Mouse (Mus musculus) kidney, postnatal 25 days (tissue): Measurements from ENCODE around the gene Tanc1.

Source experiments
- DNase-seq, 2 experiments: peaks; one replicate each; pipeline ENCODE4 v3.0.0; 2021; ENCODE audit warnings: mixed read lengths in 2 of 2

Gene Tanc1

DNA sequence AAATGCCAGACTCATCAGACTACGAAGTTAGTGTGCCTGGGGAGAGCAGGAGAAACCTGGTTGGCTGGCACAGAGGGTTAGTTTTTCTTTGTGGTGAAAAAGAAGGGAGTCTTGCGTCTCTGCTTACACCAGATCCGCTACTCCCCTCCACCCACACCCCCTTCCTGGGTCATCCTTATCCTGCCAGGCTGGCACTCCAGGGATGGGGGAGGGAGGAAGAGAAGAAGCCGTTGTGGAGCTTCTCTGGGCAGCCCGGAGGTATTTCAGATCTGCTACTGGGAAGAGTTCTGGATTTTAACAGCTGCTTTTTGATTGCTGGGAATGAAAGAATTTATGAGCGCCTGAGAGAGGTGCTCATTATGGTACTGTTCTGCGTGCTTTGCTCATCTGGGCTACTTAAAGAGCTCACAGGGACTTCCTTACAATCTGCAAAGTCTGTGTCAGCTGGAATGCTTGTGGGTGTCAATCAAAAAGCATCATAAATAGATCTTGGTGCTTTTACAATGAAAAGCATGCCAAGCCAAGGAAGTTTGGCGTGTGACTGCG, 1.7 kb downstream of the Tanc1 start:
- peak; percentile 39 to 59 for DNase-seq

DNA sequence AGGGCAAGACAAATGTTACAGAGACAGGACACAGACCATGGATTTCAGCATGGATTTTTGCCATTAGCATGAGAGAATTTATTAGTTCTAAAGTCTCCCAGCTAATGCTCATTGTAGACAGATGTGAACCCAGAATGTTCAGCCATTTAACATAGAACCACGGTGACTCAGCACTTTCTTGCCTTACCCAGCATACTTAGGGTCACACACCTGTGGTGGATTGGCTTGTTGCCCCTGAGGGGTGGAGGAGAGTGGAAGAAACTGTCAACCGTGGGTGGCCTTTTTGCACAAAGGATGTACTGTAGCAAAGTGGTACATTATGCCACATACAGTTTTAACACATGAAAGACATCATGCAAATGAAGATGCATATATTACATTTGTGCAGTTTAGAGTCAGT, 5.0 kb downstream of the Tanc1 start:
- no peak for DNase-seq

GRCm38 (mm10) chr2:59618996-59619395, 7.2 kb downstream of the Tanc1 start:
- no peak for DNase-seq

DNA sequence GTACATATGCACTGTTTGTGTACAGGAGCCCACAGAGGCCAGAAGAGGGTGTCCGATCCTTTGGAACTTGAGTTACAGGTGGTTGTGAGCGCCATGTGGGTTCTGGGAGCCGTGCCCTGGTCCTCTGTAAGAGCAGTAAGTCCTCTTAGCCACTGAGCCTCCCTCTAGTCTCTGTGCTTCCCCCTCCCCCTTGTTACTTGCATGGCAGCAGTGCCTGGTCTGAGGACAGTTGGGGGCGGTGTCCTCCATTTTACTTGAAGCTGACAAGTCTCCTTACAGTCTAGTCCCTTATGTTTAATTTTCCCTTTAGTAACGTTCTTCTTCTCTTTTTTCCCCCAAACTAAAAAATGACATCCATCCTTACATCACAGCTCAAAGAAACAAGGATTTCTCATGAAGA, 8.8 kb downstream of the Tanc1 start:
- DNase-seq = no peak

- DNase-seq = no peak
Measured at GRCm38 (mm10) chr2:59622514-59623139, 10.8 kb downstream of the Tanc1 start.

DNA sequence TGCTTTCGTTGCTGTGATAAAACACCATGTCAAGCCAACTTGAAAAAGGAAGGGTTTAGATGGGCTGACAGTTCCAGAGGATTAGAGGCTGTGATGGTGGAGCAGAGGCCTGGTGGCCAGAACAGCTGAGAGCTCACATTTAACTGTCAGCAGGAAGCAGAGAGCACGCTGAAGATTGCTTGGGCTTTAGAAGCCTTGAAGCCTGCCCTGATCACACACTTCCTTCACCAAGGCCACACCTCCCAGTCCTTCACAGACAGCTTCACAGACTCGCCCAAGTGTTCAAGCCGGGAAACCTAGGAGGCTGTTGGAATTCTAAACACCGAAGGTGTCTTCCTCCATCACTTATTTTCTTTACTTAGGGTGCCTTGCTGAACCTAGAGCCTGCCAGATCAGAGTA, 12.0 kb downstream of the Tanc1 start:
- no peak for DNase-seq

DNA sequence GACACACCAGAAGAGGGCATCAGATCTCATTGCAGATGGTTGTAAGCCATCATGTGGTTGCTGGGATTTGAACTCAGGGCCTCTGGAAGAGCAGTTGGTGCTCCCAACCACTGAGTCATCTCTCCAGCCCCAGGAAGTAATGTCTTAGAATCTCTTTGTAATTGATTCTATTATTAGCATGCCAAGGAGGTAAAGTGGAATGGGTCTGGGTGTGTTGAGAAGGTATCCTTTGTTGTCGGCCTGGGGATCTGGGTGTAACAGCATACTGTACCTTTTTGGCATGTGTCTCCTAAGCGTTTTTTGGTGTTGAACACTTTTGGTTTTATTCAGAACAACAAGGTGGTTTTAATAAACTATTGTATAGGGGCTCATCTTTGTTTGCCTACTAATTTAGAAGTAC, 13.6 kb downstream of the Tanc1 start:
- DNase-seq = no peak

DNA sequence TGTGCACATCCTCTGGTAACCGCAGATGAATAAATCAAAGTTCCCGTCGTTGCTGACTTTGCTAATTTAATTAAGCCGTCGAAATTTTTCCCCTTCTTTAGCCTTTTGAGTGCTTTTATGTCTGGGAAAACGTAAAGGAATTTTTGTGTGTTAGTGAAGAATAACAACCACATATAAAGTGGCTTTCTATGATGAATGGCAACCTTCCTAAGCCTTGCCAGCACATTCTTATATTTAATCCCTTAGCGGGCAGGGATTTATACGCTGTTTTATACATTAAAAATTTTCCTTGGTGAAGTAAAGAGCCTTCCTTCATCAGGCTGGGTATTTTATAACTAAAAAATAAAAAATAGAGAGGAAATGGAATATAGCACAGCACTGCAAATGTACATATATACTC, 14.1 kb downstream of the Tanc1 start:
- no peak for DNase-seq

GRCm38 (mm10) chr2:59626422-59626821, 14.6 kb downstream of the Tanc1 start:
- no peak for DNase-seq

DNA sequence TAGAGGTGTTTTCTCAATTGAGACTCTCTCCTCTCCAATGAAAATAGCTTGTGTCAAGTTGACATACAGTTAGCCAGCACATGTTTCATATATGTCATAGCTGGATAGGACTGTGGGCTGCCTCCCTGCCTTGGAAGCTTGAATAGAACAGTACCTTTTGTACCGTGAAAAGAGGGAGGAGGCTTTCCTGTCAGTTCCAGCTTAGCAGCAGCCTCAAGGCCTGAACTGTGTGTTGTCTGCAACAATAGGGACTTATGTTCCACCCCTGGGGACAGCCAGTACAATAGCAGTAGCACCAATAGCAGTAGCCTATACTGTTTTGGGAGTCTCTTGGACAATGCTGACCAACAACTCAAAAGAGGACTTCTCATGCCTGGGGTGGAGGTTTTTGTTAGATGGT, 15.7 kb downstream of the Tanc1 start:
- no peak for DNase-seq

GRCm38 (mm10) chr2:59628057-59628901, 16.4 kb downstream of the Tanc1 start:
- peak; percentile 53 to 72 for DNase-seq

DNA sequence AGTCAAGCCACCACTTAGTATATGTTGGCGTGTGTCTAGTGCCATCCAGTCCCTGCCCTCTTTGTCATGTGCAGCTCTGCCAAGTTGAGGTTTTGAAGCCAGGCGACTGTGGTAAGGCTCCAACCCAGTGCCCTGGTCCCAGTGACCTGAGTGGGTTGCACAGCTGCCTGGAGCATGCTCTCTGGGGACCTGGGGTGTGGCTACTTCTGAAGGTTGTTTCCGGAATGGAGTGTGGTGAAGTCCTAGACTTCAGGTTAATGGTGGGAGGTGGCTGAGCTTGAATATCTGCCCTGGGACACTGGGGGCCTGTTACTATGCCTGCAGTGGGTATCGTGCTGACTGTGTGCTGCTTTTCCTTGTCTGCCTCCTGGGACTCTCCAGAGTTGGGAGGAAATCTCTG, 18.0 kb downstream of the Tanc1 start:
- peak in 1 of 2 experiments; percentile 60 for DNase-seq

GRCm38 (mm10) chr2:59631406-59631805, 19.6 kb downstream of the Tanc1 start:
- peak in 1 of 2 experiments; percentile 57 for DNase-seq

- DNase-seq = no peak
Measured at GRCm38 (mm10) chr2:59633761-59634430, 22.1 kb downstream of the Tanc1 start.

DNA sequence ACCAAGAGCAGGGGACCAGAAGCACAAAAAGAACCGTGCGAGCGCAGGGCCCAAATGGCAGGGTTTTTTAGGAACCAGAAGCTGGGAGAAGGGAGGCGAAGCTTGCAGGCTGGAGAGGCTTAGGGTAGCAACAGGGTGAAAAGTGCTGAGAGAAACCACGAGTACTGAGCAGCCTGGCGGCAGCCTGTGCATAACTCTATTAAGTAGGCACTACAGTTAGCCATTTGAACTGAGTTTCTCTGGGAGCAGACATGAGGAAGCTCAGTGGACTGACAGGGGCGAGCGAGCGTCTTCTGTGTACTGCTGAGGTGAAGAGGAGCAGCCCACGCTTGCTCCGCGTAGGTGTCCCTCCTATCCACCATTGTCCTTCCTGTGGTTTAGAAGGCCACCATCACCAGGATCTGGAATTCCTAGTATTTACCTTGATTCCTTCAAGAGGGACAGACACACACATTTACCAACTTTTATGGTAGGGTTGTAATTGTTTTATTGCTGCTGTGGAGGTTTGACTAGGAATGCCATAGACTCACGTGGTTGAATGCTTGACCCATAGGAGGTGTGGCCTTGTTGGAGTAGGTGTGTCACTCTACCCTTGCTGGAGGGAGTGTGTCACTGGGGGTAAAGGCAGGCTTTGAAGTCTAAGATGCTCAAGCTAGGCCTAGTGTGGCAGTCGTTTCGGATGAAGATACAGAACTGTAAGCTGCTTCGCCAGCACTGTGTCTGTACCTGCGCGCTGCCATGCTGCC, 25.4 kb downstream of the Tanc1 start:
- DNase-seq = no peak

DNA sequence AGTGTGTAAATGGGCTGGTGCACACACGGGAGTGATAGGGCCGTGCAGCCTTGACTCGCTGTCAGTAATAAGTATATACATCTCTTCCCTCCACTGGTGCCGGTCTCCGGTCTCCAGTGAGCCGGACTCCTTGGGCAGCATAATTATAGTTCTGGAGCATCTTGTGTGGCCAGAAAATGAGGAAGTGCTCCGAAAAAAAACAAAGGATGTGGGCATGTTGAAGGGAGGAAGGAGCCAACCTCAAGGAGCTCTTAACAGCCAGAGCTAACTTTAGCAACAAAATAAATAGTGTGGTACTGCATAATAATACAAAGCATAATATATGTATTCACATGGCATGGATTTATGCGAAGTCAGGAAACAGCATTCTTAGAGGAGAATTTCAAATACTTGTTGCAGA, 30.9 kb downstream of the Tanc1 start:
- DNase-seq = no peak

GRCm38 (mm10) chr2:59644816-59645215, 33.0 kb downstream of the Tanc1 start:
- DNase-seq = no peak

GRCm38 (mm10) chr2:59645515-59645914, 33.7 kb downstream of the Tanc1 start:
- no peak for DNase-seq

- no peak for DNase-seq
Measured at GRCm38 (mm10) chr2:59646740-59647390, 35.0 kb downstream of the Tanc1 start.

DNA sequence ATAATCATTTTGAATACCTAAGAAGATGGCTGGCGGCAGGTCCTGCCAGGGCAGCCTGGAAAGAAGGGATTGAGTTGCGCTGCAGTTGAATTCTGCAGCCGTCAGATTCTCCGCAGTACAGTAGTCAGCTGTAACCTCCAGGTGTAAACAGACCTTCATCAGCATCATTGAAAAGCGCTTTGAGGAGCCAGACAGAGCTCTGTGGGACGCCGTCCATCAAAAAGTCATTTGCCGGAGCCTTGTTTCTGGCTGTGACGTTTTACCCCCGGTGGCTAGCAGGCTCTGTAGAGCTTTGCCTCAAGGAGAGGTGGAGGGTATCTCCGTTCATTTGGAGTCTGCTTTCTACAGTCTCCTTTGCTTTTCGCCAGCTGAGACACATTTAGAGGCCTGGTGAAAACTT, 36.6 kb downstream of the Tanc1 start:
- no peak for DNase-seq

- DNase-seq = no peak
Measured at GRCm38 (mm10) chr2:59651801-59652200, 40.0 kb downstream of the Tanc1 start.

GRCm38 (mm10) chr2:59652702-59653101, 40.9 kb downstream of the Tanc1 start:
- DNase-seq = no peak
